Mouse (Mus musculus): ENCODE measurements at regions not wholly inside any gene's neighbourhood (a gene's known extent, or its start where the extent isn't known, plus 50 kb on each side); places are given as distances from the start of the nearest gene placed in this dataset.

GRCm38 (mm10) chr8:42973619-42974539 lies 167.4 kb downstream of the Triml1 start:
- no peak for DNase-seq (ENCODE audit: low read depth, low spot score)

GRCm38 (mm10) chr8:42972545-42972944 lies 168.7 kb downstream of the Triml1 start:
- no peak for DNase-seq (ENCODE audit: low read depth, low spot score)

- DNase-seq (ENCODE audit: low read depth, low spot score): peak; percentile 71
Measured at GRCm38 (mm10) chr8:42967862-42968395, 173.4 kb downstream of the Triml1 start.

- DNase-seq (ENCODE audit: low read depth, low spot score): no peak
Measured at GRCm38 (mm10) chr8:42964507-42964906, 176.8 kb downstream of the Triml1 start.

- DNase-seq (ENCODE audit: low read depth, low spot score): no peak
Measured at GRCm38 (mm10) chr8:42958052-42958805, 183.1 kb downstream of the Triml1 start.

DNA sequence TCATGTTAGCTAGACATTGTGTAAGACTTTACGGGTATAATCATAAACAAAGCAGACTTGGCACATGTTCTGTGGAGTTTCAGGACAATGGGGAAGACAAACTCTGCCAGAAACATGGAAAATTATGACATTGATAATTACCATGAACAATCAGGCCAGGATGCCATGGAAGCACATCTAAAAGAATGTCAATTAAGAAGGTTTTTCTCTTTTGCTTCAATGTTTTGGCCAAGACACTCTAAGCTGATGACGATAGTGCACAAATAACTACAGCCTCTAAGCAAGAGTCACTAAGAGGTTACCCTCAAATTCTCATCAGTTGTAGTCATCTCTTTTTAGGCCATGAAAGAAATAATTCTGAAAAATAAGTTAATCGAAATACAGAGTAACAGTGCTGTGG lies 208.7 kb downstream of the Triml1 start:
- no peak for DNase-seq (ENCODE audit: low read depth, low spot score)

DNA sequence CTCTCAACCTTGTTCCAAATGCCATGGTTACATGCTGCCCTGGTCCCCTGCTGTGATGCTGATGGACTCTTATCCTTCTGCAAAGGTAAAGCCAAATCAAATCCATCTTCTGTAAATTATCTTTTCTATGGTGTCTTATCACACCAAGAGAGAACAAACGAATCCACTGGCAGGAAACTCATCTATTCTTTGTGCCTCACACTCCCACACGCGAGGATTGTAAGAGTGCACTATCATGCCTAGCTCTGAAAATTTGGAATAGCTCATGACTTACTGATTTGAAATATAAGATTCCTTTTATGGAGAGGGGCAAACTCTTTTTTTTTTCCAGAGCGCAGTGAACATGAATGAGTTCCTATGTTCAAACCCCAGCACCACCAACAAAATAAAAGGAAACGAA lies 249.6 kb downstream of the Triml1 start:
- no peak for DNase-seq (ENCODE audit: low read depth, low spot score)

GRCm38 (mm10) chr8:42886516-42886915 lies 254.8 kb downstream of the Triml1 start:
- no peak for DNase-seq (ENCODE audit: low read depth, low spot score)

- no peak for DNase-seq (ENCODE audit: low read depth, low spot score)
Measured at GRCm38 (mm10) chr8:42870262-42870661, 271.0 kb downstream of the Triml1 start.
